Mouse (Mus musculus): Measurements from ENCODE around the gene Zfp629.

- TF ChIP-seq POLR2A (IDR thresholded peaks at IDR 0.05; ENCODE audit: borderline replicate concordance, control insufficient read depth, low read depth, low read length), result no peak
- TF ChIP-seq CTCF (IDR thresholded peaks at IDR 0.05; ENCODE audit: control insufficient read depth, insufficient read depth, low read length), result no peak
Measured at GRCm38 (mm10) chr7:127626471-127626870, 10.9 kb upstream of the Zfp629 start.

Data from bone marrow, adult 2 months (tissue).